Comparison of ENCODE assay signal across 21 mouse cellular contexts in genomic region chr16:41746235-41746911, GRCm38 (mm10).
DNase-seq lines count a peak whose midpoint lies in the region; ATAC-seq and TF ChIP-seq lines count a peak whose summit lies in the region.
"Had no signal": no experiment of that assay in that cellular context is flagged by ENCODE, and none has a peak within 500 bp of the region (broad histone marks: within the 10 kb centered on the region; RNA-seq: fewer than 3 reads in every experiment).

No protein-coding gene starts in this region.

- ATAC-seq in frontal cortex, adult (ENCODE audit: low TSS enrichment) = peak; percentile 88
- ATAC-seq: midbrain, embryonic 16.5 days had no signal

- intact Hi-C loops in left cerebral cortex, adult 2 months (cut with DNase I) = loop anchor here (2.0 to 10.0 kb wide), 6 partner anchors 69 to 251 kb away; no protein-coding TSS in a partner anchor

- peak overlapping the region; percentile 73 for H3K27ac ChIP-seq in left cerebral cortex, adult 2 months
- H3K27ac ChIP-seq: limb, embryonic 13.5 days; liver, embryonic 13.5 days; neural tube, embryonic 15.5 days had no signal

- H3K4me3 ChIP-seq in left cerebral cortex, adult 2 months = no peak overlapping the region
- H3K4me3 ChIP-seq: limb, embryonic 13.5 days; liver, embryonic 13.5 days; neural tube, embryonic 15.5 days had no signal

- no peak for TF ChIP-seq CTCF in left cerebral cortex, adult 2 months (IDR thresholded peaks at IDR 0.05)

- no peak for DNase-seq in frontal cortex, postnatal 25 days (ENCODE audit: low spot score in 2 of 2)
- peak; percentile 41 to 49 for DNase-seq in right cerebral cortex, adult 2 months (ENCODE audit: low spot score in 2 of 2)
- no peak for DNase-seq in right cerebral cortex, postnatal 14 days
- peak in 1 of 2 experiments; percentile 18 for DNase-seq in left cerebral cortex, adult 2 months (ENCODE audit: extremely low spot score in 1 of 2, low spot score in 2 of 2)
- peak; percentile 84 for DNase-seq in telencephalon, adult 2 months (ENCODE audit: low read depth, low spot score)
- no peak for DNase-seq in urinary bladder, adult 18-20 months (ENCODE audit: low spot score in 2 of 2)
- DNase-seq in spleen, adult 12 weeks (ENCODE audit: low spot score) = no peak
- DNase-seq: adrenal gland, adult 2 months; cerebellum, adult 11 months; heart, postnatal 10 days; kidney, adult 18-20 months; kidney, postnatal 14 days; liver, embryonic 13.5 days; lung, embryonic 14.5 days; lung, postnatal 36 days; thymus, adult 18-20 months; thymus, postnatal 4 days had no signal

Comparison
In these comparisons a context has a peak if more than half of its experiments do, and no peak if none do; other contexts are left out.
1. DNase-seq: peak in right cerebral cortex, adult 2 months (2 of 2) and telencephalon, adult 2 months (single experiment); none in frontal cortex, postnatal 25 days (0 of 2), right cerebral cortex, postnatal 14 days (single experiment), urinary bladder, adult 18-20 months (0 of 2) and spleen, adult 12 weeks (single experiment).